Mouse (Mus musculus) heart, postnatal 0 days (tissue): Measurements from ENCODE around the gene Hdgfl2.

Experiments used
- CTCF ChIP-seq: IDR thresholded peaks from 2 replicates; pipeline ENCODE4 v1.5.1; 2016; ENCODE audit warnings: antibody characterized with exemption, control low read depth, low read depth
- EP300 ChIP-seq: IDR thresholded peaks from 2 replicates; pipeline ENCODE4 v1.6.1; 2016; ENCODE audit warnings: antibody characterized with exemption, low read depth

DNA sequence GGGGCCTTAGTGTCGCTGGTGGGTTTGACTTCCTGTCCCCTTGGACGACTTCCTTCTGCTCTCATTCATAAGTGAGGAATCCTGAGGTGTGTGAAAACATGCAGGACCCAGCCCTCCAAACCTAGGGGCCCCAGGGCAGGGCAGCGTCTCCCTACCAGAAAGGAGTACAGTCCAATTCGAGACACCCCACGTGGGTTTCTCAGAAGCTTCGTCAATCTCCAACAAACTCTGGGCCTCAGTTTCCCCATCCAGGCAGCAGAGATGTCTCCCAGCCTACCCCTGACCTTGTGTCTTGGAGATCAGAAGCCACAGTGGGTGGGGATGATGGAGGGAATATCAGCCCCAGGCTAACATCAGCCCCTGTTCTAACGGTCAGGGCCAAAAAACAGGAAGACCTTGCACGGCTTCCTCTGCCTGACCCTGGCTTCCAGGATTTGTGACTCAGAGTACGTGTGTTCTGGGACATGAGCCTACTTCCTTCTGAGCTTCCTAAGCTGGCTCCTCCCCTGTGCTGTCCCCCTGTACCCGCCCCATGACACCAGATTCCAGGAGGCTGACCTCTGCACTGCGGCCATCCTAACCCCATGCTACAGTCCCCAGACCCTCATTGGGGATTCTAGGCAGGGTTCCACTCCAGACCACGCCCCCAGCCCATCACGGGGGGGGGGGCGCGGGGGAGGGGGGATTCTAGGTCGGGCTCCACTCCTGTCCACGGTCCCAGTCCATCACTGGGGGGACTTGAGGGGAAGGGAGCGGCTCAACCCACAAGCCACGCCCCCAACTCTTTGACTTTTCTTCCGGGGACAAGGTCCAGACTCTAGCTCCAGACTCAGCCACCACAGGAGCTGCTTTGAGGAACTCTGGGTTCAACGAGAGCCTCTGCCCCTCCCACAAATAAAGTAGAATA is 54.3 kb downstream of the Hdgfl2 start:
- TF ChIP-seq CTCF = no peak
- peak; percentile 73; the same call in 1 of the 2 replicates for TF ChIP-seq EP300
